Mouse (Mus musculus) heart, adult 2 months (tissue): ENCODE measurements around the gene Ern1.

ENCODE experiments used
- CTCF ChIP-seq: fragments of 200-600 bp; IDR thresholded peaks from 2 replicates; pipeline ENCODE4 v1.8.1; 2022; ENCODE audit warnings: antibody characterized with exemption, mild to moderate bottlenecking, moderate library complexity
- EP300 ChIP-seq: fragments of 200-500 bp; IDR thresholded peaks from 2 replicates; pipeline ENCODE4 v1.6.1; 2011; ENCODE audit warnings: low read depth, low read length, control low read depth; ENCODE audit not compliant: insufficient read depth
- POLR2A ChIP-seq: fragments of 200-500 bp; IDR thresholded peaks from 2 replicates; pipeline ENCODE4 v1.6.1; 2011; ENCODE audit warnings: mild to moderate bottlenecking, low read depth, low read length, control low read depth; ENCODE audit not compliant: insufficient read depth

GRCm38 (mm10) chr11:106374979-106375378 lies 112.7 kb downstream of the Ern1 start:
- TF ChIP-seq CTCF (no peak), POLR2A (no peak; the same call in 1 of the 2 replicates), EP300 (0 out of 2 replicates have a peak, but pooled peaks have one; percentile 8)
